Mouse (Mus musculus) testis, adult 2 months (tissue): ENCODE data around the gene Dapk2.

Experiments used
- CTCF ChIP-seq: fragments of 200-500 bp; IDR thresholded peaks from 2 replicates; pipeline ENCODE4 v1.5.1; 2012; ENCODE audit warnings: low read depth, mild to moderate bottlenecking, inconsistent platforms, low read length, moderate library complexity; ENCODE audit not compliant: control insufficient read depth, insufficient read depth, insufficient replicate concordance
- POLR2A ChIP-seq: fragments of 200-500 bp; IDR thresholded peaks from 2 replicates; pipeline ENCODE4 v1.6.1; 2012; ENCODE audit warnings: low read depth, mild to moderate bottlenecking, inconsistent platforms, low read length, moderate library complexity; ENCODE audit not compliant: control insufficient read depth

GRCm38 (mm10) chr9:66307341-66307740 lies 149.3 kb downstream of the Dapk2 start:
- TF ChIP-seq POLR2A (no peak), CTCF (no peak)
